9 mouse cellular contexts compared by ENCODE assay signal in the genomic region with DNA sequence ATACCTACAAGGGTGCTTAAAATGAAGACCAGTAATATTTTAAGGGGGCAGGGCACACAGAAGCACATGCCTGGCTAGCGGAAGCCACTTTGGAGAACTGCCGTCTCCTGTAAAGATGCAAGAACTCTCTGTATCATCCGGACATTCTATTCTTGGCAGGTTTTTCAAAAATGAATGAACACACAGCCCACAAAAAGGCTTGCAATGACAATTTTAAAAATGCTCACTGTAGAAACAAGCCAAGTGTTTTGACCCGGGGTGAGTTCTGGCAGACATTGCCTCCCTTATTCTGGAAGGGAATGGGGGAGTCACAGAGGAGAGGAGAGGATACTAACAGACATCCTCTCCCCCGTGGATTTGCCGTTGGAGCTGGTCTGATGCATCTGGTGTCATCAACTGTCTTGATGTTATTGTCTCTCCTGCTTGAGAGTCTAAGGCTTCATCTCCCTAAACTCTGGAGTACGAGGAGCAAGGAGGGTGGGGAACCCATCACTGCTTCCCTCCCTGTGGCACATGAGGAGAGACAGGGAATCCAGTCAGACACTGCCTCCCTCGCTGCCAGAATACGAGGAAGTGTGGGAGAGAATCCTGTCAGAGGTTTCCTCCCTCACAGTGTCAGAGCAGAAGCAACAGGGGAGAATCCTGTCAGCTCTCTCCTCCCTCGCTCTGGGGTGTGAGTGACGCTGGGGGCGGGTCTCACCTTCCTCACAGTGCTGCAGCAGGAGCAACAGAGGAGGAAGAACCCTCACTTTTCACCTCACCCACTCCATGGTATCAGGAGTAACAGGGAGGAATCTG. TPM values are rescaled to one million over a fixed set of nuclear protein-coding genes. Genes with fewer than 3 reads are reported as not detected.
DNase-seq lines count a peak whose midpoint lies in the region; ATAC-seq and TF ChIP-seq lines count a peak whose summit lies in the region.
"Had no signal": no experiment of that assay in that cellular context is flagged by ENCODE, and none has a peak within 500 bp of the region (broad histone marks: within the 10 kb centered on the region; RNA-seq: fewer than 3 reads in every experiment).

No protein-coding gene starts in this region.

- no peaks in the 10 kb centered on the region for H3K9me3 ChIP-seq in hindbrain, embryonic 16.5 days (ENCODE audit: control insufficient read depth, low read length)
- H3K9me3 ChIP-seq in hindbrain, embryonic 12.5 days (replicated peaks): no peaks in the 10 kb centered on the region
- H3K9me3 ChIP-seq in intestine, postnatal 0 days (ENCODE audit: control insufficient read depth): no peaks in the 10 kb centered on the region

- intact Hi-C loops in gastrocnemius, postnatal 14 days (cut with DNase I; ENCODE audit: low total_unique reads): no loop called here

- no peak for TF ChIP-seq CTCF in thymus, adult 2 months (IDR thresholded peaks at IDR 0.05; ENCODE audit: borderline replicate concordance, control insufficient read depth, extremely low read depth, insufficient read depth, low read length, poor library complexity)
- no peak for TF ChIP-seq CTCF in intestine, postnatal 0 days (IDR thresholded peaks at IDR 0.05; ENCODE audit: low read depth)

- no peaks in the 10 kb centered on the region for H3K36me3 ChIP-seq in hindbrain, embryonic 16.5 days (ENCODE audit: control insufficient read depth, insufficient read depth, low read length)
- H3K36me3 ChIP-seq in hindbrain, embryonic 12.5 days: no peaks in the 10 kb centered on the region
- H3K36me3 ChIP-seq in thymus, adult 2 months (ENCODE audit: control insufficient read depth, insufficient read depth, low read length): no peaks in the 10 kb centered on the region
- H3K36me3 ChIP-seq in intestine, postnatal 0 days (ENCODE audit: control insufficient read depth, insufficient read depth): no peaks in the 10 kb centered on the region

- ATAC-seq in hindbrain, embryonic 16.5 days: peak; percentile 52; the same call in 1 of the 2 replicates
- ATAC-seq in hindbrain, embryonic 12.5 days (ENCODE audit: low FRiP score): no peak
- ATAC-seq in intestine, postnatal 0 days: no peak

- peaks cover 7% of the 10 kb centered on the region; the same call in 1 of the 2 replicates for H3K4me1 ChIP-seq in hindbrain, embryonic 16.5 days (ENCODE audit: control insufficient read depth, insufficient read depth, low read depth, low read length)
- peaks cover 7% of the 10 kb centered on the region for H3K4me1 ChIP-seq in hindbrain, embryonic 12.5 days
- H3K4me1 ChIP-seq in thymus, adult 2 months (replicated peaks; ENCODE audit: control insufficient read depth, insufficient read depth, low read length): 0 out of 2 replicates have a peak, but pooled peaks cover 6% of the 10 kb centered on the region
- H3K4me1 ChIP-seq in intestine, postnatal 0 days (replicated peaks; ENCODE audit: control insufficient read depth, insufficient read depth, low read length): no peaks in the 10 kb centered on the region

- no peak overlapping the region for H3K4me3 ChIP-seq in hindbrain, embryonic 16.5 days (ENCODE audit: low read length)
- no peak overlapping the region for H3K4me3 ChIP-seq in hindbrain, embryonic 12.5 days
- no peak overlapping the region for H3K4me3 ChIP-seq in thymus, adult 2 months (ENCODE audit: control insufficient read depth, insufficient read depth, low read length)
- no peak overlapping the region for H3K4me3 ChIP-seq in intestine, postnatal 0 days (ENCODE audit: low read depth, low read length)

- H3K9ac ChIP-seq in hindbrain, embryonic 16.5 days (ENCODE audit: low read depth, low read length): no peak overlapping the region
- no peak overlapping the region for H3K9ac ChIP-seq in hindbrain, embryonic 12.5 days
- no peak overlapping the region for H3K9ac ChIP-seq in intestine, postnatal 0 days (ENCODE audit: low read depth, low read length)

- no peaks in the 10 kb centered on the region for H3K27me3 ChIP-seq in hindbrain, embryonic 16.5 days (replicated peaks; ENCODE audit: control insufficient read depth, insufficient read depth, low read length)
- H3K27me3 ChIP-seq in hindbrain, embryonic 12.5 days: no peaks in the 10 kb centered on the region; the same call in 1 of the 2 replicates
- H3K27me3 ChIP-seq in thymus, adult 2 months (ENCODE audit: control insufficient read depth, insufficient read depth, low read length): no peaks in the 10 kb centered on the region
- H3K27me3 ChIP-seq in intestine, postnatal 0 days (replicated peaks; ENCODE audit: control insufficient read depth, insufficient read depth, low read length): no peaks in the 10 kb centered on the region

- H3K4me2 ChIP-seq in hindbrain, embryonic 16.5 days (ENCODE audit: low read length): no peak overlapping the region
- H3K4me2 ChIP-seq in hindbrain, embryonic 12.5 days (replicated peaks): no peak overlapping the region
- no peak overlapping the region for H3K4me2 ChIP-seq in intestine, postnatal 0 days (replicated peaks; ENCODE audit: low read depth)

- no peak for TF ChIP-seq POLR2A in thymus, adult 2 months (IDR thresholded peaks at IDR 0.05; ENCODE audit: control insufficient read depth, extremely low read depth, insufficient read depth, low read length, poor library complexity)

- DNase-seq in thymus, adult 2 months: peak; percentile 5
- no peak for DNase-seq in thymus, postnatal 10 days (ENCODE audit: low spot score in 2 of 2)
- peak; percentile 13 to 22 for DNase-seq in kidney, postnatal 36 days
- DNase-seq in thymus, postnatal 4 days: peak; percentile 26
- DNase-seq in gastrocnemius, postnatal 14 days: no peak

- H3K27ac ChIP-seq in hindbrain, embryonic 16.5 days (ENCODE audit: low read depth, low read length): no peak overlapping the region; the same call in 1 of the 2 replicates
- no peak overlapping the region for H3K27ac ChIP-seq in hindbrain, embryonic 12.5 days
- H3K27ac ChIP-seq in thymus, adult 2 months (ENCODE audit: control insufficient read depth, insufficient read depth, low read length): no peak overlapping the region
- no peak overlapping the region for H3K27ac ChIP-seq in intestine, postnatal 0 days (ENCODE audit: low read depth, low read length)
- H3K27ac ChIP-seq: macrophage had no signal

- WGBS in hindbrain, embryonic 16.5 days: 38% methylated on average over 12 of the region's 12 CpGs
- WGBS in hindbrain, embryonic 12.5 days: 37% methylated on average over 12 of the region's 12 CpGs
- WGBS in thymus, adult 2 months: 38% methylated on average over 12 of the region's 12 CpGs
- 26% methylated on average over 12 of the region's 12 CpGs for WGBS in intestine, postnatal 0 days

RNA-seq across cellular contexts. Expression of gene Galnt9, which starts 54.3 kb away (rescaled TPM):
- 24.9 and 26.0 TPM in 2 replicates for polyA plus RNA-seq in hindbrain, embryonic 16.5 days (2015; fragmentation: Nextera tagmentation; extraction: Ambion mirVana)
- polyA plus RNA-seq in hindbrain, embryonic 12.5 days (2016; fragmentation: Nextera tagmentation; extraction: Ambion mirVana): 8.2 and 8.8 TPM in 2 replicates
- polyA plus RNA-seq in thymus, adult 2 months (2012; rRNA removed): 0.87 and 1.3 TPM in 2 replicates
- 0.24 and 0.31 TPM in 2 replicates for polyA plus RNA-seq in intestine, postnatal 0 days (2015; fragmentation: Nextera tagmentation; extraction: Ambion mirVana)
- not detected for total RNA-seq in gastrocnemius, postnatal 14 days (2021)

RNA-seq across cellular contexts. Expression of gene Noc4l, which starts 54.7 kb away (rescaled TPM):
- 48.5 and 49.2 TPM in 2 replicates for polyA plus RNA-seq in hindbrain, embryonic 16.5 days (2015; fragmentation: Nextera tagmentation; extraction: Ambion mirVana)
- 50.0 and 50.6 TPM in 2 replicates for polyA plus RNA-seq in hindbrain, embryonic 12.5 days (2016; fragmentation: Nextera tagmentation; extraction: Ambion mirVana)
- 140 and 153 TPM in 2 replicates for polyA plus RNA-seq in thymus, adult 2 months (2012; rRNA removed)
- polyA plus RNA-seq in intestine, postnatal 0 days (2015; fragmentation: Nextera tagmentation; extraction: Ambion mirVana): 15.8 and 17.2 TPM in 2 replicates
- 10 to 100 TPM; 15.1 to 17.3 TPM for total RNA-seq in gastrocnemius, postnatal 14 days (2021)

RNA-seq across cellular contexts. Expression of gene Ddx51, which starts 54.8 kb away (rescaled TPM):
- polyA plus RNA-seq in hindbrain, embryonic 16.5 days (2015; fragmentation: Nextera tagmentation; extraction: Ambion mirVana): 13.2 and 16.4 TPM in 2 replicates
- polyA plus RNA-seq in hindbrain, embryonic 12.5 days (2016; fragmentation: Nextera tagmentation; extraction: Ambion mirVana): 33.3 and 34.1 TPM in 2 replicates
- 33.4 and 34.6 TPM in 2 replicates for polyA plus RNA-seq in thymus, adult 2 months (2012; rRNA removed)
- polyA plus RNA-seq in intestine, postnatal 0 days (2015; fragmentation: Nextera tagmentation; extraction: Ambion mirVana): 4.9 and 6.9 TPM in 2 replicates
- 1 to 10 TPM; 7.7 to 9.5 TPM for total RNA-seq in gastrocnemius, postnatal 14 days (2021)

Comparison
In these comparisons a context has a peak if more than half of its experiments do, and no peak if none do; other contexts are left out.
1. DNase-seq: peak in thymus, adult 2 months (single experiment), kidney, postnatal 36 days (2 of 2) and thymus, postnatal 4 days (single experiment); none in thymus, postnatal 10 days (0 of 2) and gastrocnemius, postnatal 14 days (single experiment).